Mouse (Mus musculus): ENCODE measurements around the gene Sulf2. TPM values are rescaled to one million over a fixed set of nuclear protein-coding genes. Genes with fewer than 3 reads are reported as not detected.
A peak's percentile ranks its signal among the peaks of the same experiment; 100 is the strongest.

The Sulf2 gene
- 163 and 234 TPM in 2 replicates for polyA plus RNA-seq (2011; ENCODE audit: insufficient read length, low read depth, missing spikeins)

DNA sequence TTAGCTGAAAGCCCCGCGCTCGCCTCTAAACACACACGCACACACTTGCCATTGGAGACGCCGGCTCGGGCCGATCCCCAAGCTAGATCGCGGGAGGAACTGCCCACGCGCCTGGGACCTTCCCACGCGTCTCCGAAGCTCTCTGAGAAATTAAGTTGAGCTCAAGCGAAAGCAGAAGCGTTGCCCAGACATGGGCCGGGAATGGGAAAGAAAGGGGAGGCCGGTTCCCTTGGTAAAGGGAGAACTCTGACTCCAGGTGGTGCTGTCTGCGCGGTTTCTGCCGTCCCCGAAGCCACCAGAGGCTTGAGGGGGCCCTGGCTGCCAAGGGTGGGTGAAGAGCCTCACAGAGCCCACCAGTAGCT is at the start of gene Sulf2:
Gene Sulf2, minus strand, starts transcription at position 210 of the 362 bp plus-strand sequence.
- Histone ChIP-seq H3K4me3 (ENCODE audit: insufficient read depth, low read length) (peak within 1 kb of the TSS; percentile 67), H3K4me1 (ENCODE audit: control insufficient read depth, insufficient read depth, low read length) (peaks cover 8% of the 10 kb centered on the region), H3K27ac (ENCODE audit: insufficient read depth, low read length) (peak within 1 kb of the TSS; percentile 85)
- TF ChIP-seq CTCF (IDR thresholded peaks at IDR 0.05; ENCODE audit: borderline replicate concordance, insufficient read depth, low read length) (peak; percentile 67), POLR2A (IDR thresholded peaks at IDR 0.05; ENCODE audit: low read depth, low read length) (peak; percentile 42)

DNA sequence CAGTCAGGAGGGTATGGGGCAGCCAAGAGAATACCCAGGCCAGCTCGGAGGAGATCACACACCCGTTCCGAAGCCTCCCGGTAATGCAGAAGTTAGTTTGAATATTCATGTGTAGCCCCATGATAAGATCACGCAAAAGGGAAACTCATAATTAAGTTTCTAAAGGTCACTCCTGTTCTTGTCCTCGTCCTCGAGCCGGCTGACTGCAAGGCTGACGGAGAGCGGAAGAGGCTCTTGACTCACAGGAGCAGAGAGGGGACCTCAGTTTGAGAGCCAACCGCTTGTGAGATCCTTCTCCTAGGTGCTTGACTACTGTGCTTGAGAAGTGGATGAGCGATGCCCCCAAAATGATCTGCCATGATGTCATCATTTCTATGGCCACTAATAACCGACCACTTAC is 48.7 kb upstream of the Sulf2 start:
- no peak overlapping the region for H3K27ac ChIP-seq (ENCODE audit: insufficient read depth, low read length)
- H3K4me1 ChIP-seq (ENCODE audit: control insufficient read depth, insufficient read depth, low read length), result no peaks in the 10 kb centered on the region
- H3K4me3 ChIP-seq (ENCODE audit: insufficient read depth, low read length), result no peak overlapping the region
- TF ChIP-seq CTCF (IDR thresholded peaks at IDR 0.05; ENCODE audit: borderline replicate concordance, insufficient read depth, low read length) (no peak), POLR2A (IDR thresholded peaks at IDR 0.05; ENCODE audit: low read depth, low read length) (no peak)

DNA sequence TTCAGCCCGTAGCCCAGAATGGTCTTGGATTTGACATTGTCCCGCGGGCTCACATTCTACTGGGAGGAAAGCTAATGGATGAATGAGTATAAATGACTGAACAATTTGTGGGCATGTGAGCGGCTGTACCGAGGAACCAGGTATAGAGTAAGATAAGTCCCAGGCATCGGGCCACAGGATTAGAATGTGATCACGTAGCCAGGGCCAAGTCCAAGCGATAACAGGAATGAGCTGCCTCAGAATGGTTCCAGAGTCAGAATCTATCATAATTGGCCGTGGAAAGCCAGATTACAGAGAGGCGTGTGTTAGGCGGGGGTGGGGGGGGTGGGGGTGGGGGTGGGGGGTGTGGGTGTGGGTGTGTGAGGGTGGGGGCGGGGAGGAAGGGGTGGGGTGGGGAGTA is 48.2 kb upstream of the Sulf2 start:
- no peak overlapping the region for H3K4me3 ChIP-seq (ENCODE audit: insufficient read depth, low read length)
- no peak for TF ChIP-seq POLR2A (IDR thresholded peaks at IDR 0.05; ENCODE audit: low read depth, low read length)
- no peak for TF ChIP-seq CTCF (IDR thresholded peaks at IDR 0.05; ENCODE audit: borderline replicate concordance, insufficient read depth, low read length)
- H3K27ac ChIP-seq (ENCODE audit: insufficient read depth, low read length), result no peak overlapping the region
- H3K4me1 ChIP-seq (ENCODE audit: control insufficient read depth, insufficient read depth, low read length), result no peaks in the 10 kb centered on the region

DNA sequence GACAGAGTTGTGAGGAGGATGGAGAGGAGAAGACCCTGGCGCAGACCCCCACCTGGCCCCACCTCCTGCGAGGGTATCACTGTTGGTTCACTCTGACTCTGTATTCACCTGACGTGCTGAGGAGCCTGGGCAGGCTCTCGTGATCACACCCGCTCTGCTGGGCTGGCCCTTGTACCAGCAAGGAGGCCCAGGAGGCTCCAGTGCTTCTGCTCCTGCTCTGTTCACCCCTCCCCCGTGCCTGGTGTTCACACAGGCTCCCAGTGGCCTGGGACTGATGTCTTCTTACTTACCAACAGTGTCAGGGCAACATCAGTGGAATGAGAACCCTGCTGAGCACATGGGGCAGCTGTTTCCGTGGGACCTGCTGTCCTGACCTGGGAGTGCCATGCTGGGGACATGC is 42.5 kb upstream of the Sulf2 start:
- H3K27ac ChIP-seq (ENCODE audit: insufficient read depth, low read length), result no peak overlapping the region
- TF ChIP-seq POLR2A (IDR thresholded peaks at IDR 0.05; ENCODE audit: low read depth, low read length) (no peak), CTCF (IDR thresholded peaks at IDR 0.05; ENCODE audit: borderline replicate concordance, insufficient read depth, low read length) (no peak)
- H3K4me3 ChIP-seq (ENCODE audit: insufficient read depth, low read length), result no peak overlapping the region
- H3K4me1 ChIP-seq (ENCODE audit: control insufficient read depth, insufficient read depth, low read length), result no peaks in the 10 kb centered on the region

DNA sequence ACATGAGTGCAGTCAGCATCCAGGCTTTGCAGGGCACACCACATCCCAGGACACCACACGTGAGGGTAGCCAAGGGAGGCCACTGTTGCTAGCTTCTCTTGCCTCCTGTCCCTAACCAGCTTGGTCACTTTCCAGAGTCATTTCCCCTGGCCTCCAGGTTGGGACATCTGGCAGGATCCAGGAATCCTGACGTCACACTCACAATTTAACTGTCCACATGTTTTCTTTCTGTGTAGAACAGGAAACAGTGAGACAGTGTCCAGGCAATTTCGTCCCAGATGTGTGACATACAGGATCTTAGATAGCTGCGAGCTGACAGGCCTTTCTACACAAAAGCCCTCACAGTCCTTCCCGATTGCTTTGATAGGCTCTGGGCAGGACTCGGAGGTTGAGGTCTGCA is 41.6 kb upstream of the Sulf2 start:
- no peaks in the 10 kb centered on the region for H3K4me1 ChIP-seq (ENCODE audit: control insufficient read depth, insufficient read depth, low read length)
- no peak overlapping the region for H3K27ac ChIP-seq (ENCODE audit: insufficient read depth, low read length)

DNA sequence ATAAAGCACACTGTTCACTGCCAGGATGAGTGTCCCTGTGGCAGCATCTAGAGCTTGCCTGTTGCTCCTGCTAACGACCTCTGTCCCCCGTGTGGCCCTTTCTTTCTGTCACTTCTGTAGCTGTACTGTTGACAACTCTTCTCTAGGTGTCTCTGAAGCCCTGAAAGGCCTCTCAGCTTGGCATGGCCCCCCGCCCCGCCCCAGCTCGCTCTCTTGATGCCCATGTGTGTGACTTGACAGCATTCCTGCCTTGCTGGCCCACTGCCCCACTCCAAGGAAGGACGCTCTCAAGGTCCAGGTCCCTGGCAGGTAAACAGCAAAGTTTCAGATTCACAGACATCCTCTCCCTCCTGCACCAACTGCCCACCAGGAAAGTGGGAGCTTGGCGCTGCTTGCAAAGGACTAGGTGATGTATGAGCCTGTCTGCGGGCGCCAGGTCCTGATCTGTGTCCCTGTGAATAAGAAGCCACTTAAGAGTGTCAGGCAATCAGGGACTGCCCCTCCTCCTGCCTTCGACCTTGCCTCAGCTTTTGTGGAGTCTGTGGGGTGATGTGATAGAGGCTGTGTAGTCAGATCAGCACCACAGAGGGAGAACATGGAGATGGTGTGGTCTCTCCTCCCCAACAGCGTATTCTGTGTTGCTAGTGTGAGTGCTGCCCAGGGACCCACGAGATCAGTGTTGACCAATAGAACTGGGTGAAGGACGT is 40.8 kb upstream of the Sulf2 start:
- Histone ChIP-seq H3K27ac (ENCODE audit: insufficient read depth, low read length) (no peak overlapping the region), H3K4me3 (ENCODE audit: insufficient read depth, low read length) (no peak overlapping the region), H3K4me1 (ENCODE audit: control insufficient read depth, insufficient read depth, low read length) (no peaks in the 10 kb centered on the region)
- TF ChIP-seq CTCF (IDR thresholded peaks at IDR 0.05; ENCODE audit: borderline replicate concordance, insufficient read depth, low read length) (no peak), POLR2A (IDR thresholded peaks at IDR 0.05; ENCODE audit: low read depth, low read length) (no peak)

More for the DNA sequence above, 41.6 kb upstream of the Sulf2 start:
- H3K4me3 ChIP-seq (ENCODE audit: insufficient read depth, low read length), result no peak overlapping the region
- TF ChIP-seq CTCF (IDR thresholded peaks at IDR 0.05; ENCODE audit: borderline replicate concordance, insufficient read depth, low read length), result no peak
- TF ChIP-seq POLR2A (IDR thresholded peaks at IDR 0.05; ENCODE audit: low read depth, low read length), result no peak

DNA sequence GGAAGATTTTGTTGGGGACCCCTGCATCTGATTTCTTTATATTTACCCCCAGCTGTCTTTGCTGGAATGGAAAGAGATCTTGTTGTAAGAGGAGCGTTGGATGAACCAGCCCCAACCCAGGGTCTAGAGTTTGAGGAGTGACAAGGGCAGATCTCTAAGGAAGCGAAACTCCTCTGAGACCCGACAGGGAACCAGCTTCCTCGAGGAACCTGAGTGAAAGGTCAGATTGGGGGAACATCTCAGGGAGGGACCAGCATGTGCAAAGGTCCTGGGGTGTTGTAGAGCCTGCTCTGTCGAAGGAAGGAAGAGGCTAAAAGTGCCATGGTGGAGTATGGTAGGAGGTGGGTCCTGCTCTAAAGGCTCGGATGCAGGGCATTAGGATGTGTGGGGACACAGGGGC is 39.6 kb upstream of the Sulf2 start:
- H3K27ac ChIP-seq (ENCODE audit: insufficient read depth, low read length), result no peak overlapping the region

DNA sequence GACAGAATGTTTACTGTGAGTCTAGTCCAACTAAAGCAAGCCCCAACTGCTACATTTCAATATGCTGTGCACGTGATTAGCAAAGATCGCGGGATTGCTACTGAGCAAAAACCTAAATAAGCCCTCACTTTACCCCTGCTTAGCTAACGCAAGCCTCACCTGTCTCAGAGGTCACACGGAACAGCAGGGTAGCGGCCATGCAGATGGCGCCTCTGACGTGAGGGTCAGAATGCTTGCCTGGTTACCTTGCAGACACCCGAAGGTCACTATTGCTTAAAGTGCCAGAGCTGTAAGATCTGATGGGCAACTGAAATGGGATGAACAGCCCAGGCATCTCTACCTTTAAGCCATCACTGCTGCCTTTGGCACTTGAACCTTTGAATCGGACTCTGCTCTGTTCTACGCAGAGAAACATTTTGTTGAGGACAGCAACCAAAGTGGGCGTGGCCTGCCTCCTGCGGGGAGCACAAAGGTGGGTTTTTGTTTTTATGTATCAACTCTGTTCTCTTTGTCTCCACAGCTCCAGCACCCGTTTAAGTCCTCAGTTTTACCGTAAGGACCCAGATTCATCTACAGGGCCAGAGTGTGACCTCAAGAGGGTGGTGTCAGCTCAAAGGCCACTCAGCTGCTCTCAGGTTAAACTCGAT is 38.8 kb upstream of the Sulf2 start:
- no peaks in the 10 kb centered on the region for H3K4me1 ChIP-seq (ENCODE audit: control insufficient read depth, insufficient read depth, low read length)
- H3K4me3 ChIP-seq (ENCODE audit: insufficient read depth, low read length), result no peak overlapping the region
- TF ChIP-seq POLR2A (IDR thresholded peaks at IDR 0.05; ENCODE audit: low read depth, low read length) (no peak), CTCF (IDR thresholded peaks at IDR 0.05; ENCODE audit: borderline replicate concordance, insufficient read depth, low read length) (no peak)
- H3K27ac ChIP-seq (ENCODE audit: insufficient read depth, low read length), result no peak overlapping the region

More for the DNA sequence above, 39.6 kb upstream of the Sulf2 start:
- TF ChIP-seq POLR2A (IDR thresholded peaks at IDR 0.05; ENCODE audit: low read depth, low read length) (no peak), CTCF (IDR thresholded peaks at IDR 0.05; ENCODE audit: borderline replicate concordance, insufficient read depth, low read length) (no peak)
- Histone ChIP-seq H3K4me1 (ENCODE audit: control insufficient read depth, insufficient read depth, low read length) (no peaks in the 10 kb centered on the region), H3K4me3 (ENCODE audit: insufficient read depth, low read length) (no peak overlapping the region)

DNA sequence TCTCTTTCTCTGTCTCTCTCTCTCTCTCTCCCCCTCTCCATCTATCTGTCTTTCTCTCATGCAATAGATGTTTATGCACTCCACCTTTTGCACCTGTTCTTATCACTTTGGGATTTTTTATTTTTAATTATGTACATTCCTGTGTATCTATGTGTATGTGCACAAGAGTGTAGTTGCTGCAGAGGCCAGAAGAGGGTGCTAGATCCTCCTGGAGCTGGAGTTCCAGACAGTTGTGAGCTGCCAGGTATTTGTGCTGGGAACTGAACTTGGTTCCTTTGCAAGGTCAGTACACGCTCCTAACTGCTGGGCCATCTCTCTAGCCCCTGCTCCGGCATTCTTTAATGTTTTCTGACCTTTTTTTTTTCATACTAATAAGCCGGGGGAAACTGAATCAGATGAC is 38.0 kb upstream of the Sulf2 start:
- no peak for TF ChIP-seq POLR2A (IDR thresholded peaks at IDR 0.05; ENCODE audit: low read depth, low read length)
- TF ChIP-seq CTCF (IDR thresholded peaks at IDR 0.05; ENCODE audit: borderline replicate concordance, insufficient read depth, low read length), result no peak

DNA sequence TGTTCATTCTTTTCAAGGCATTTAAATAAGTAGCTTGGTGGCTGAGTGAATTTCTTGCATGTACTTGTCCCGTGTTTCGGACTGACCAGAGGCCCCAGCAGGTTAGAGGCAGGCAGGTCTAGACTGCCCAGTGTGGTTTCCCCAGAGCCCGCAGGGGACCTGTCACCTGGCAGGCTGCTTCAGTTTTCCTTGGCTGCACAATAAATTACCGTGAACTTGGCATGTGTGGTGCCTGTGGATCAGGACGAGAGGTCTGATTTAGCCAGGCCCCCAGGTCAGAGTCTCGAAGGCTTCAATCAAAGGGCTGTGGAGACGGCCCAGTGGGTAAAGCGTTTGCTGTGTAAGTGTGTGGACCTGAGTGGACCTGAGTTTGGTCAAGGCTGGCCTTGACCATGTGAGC is 35.4 kb upstream of the Sulf2 start:
- TF ChIP-seq POLR2A (IDR thresholded peaks at IDR 0.05; ENCODE audit: low read depth, low read length) (no peak), CTCF (IDR thresholded peaks at IDR 0.05; ENCODE audit: borderline replicate concordance, insufficient read depth, low read length) (no peak)
- Histone ChIP-seq H3K27ac (ENCODE audit: insufficient read depth, low read length) (no peak overlapping the region), H3K4me1 (ENCODE audit: control insufficient read depth, insufficient read depth, low read length) (no peaks in the 10 kb centered on the region), H3K4me3 (ENCODE audit: insufficient read depth, low read length) (no peak overlapping the region)

More for the DNA sequence above, 38.0 kb upstream of the Sulf2 start:
- H3K4me1 ChIP-seq (ENCODE audit: control insufficient read depth, insufficient read depth, low read length), result no peaks in the 10 kb centered on the region
- no peak overlapping the region for H3K27ac ChIP-seq (ENCODE audit: insufficient read depth, low read length)
- no peak overlapping the region for H3K4me3 ChIP-seq (ENCODE audit: insufficient read depth, low read length)
